In genomic region chr9:84394536-84395314, GRCm38 (mm10) we compare ENCODE assay signal across 11 mouse cellular contexts.
DNase-seq lines count a peak whose midpoint lies in the region; ATAC-seq and TF ChIP-seq lines count a peak whose summit lies in the region.
"Had no signal": no experiment of that assay in that cellular context is flagged by ENCODE, and none has a peak within 500 bp of the region (broad histone marks: within the 10 kb centered on the region; RNA-seq: fewer than 3 reads in every experiment).

No protein-coding gene starts in this region.

- no peaks in the 10 kb centered on the region for H3K36me3 ChIP-seq in limb, embryonic 14.5 days (ENCODE audit: control insufficient read depth, insufficient read depth, low read length)
- H3K36me3 ChIP-seq in limb, embryonic 10.5 days: no peaks in the 10 kb centered on the region
- H3K36me3 ChIP-seq in myocyte (ENCODE audit: control insufficient read depth, insufficient read depth): no peaks in the 10 kb centered on the region
- H3K36me3 ChIP-seq: hindbrain, embryonic 10.5 days; neural tube, embryonic 12.5 days had no signal

- no peak overlapping the region for H3K4me3 ChIP-seq in limb, embryonic 14.5 days (replicated peaks; ENCODE audit: low read length)
- no peak overlapping the region for H3K4me3 ChIP-seq in limb, embryonic 10.5 days
- H3K4me3 ChIP-seq in myocyte: no peak overlapping the region
- H3K4me3 ChIP-seq: hindbrain, embryonic 10.5 days; neural tube, embryonic 12.5 days had no signal

- WGBS in limb, embryonic 14.5 days: 81% methylated on average over 3 of the region's 3 CpGs
- 94% methylated on average over 3 of the region's 3 CpGs for WGBS in limb, embryonic 10.5 days

- TF ChIP-seq POLR2A in limb, embryonic 14.5 days (IDR thresholded peaks at IDR 0.05; ENCODE audit: borderline replicate concordance, extremely low read depth, insufficient read depth, insufficient read length): no peak
- no peak for TF ChIP-seq POLR2A in myocyte (IDR thresholded peaks at IDR 0.05; ENCODE audit: insufficient read length, low read depth)

- DNase-seq in frontal cortex, postnatal 25 days (ENCODE audit: low spot score in 2 of 2): no peak
- DNase-seq in limb, embryonic 14.5 days (ENCODE audit: low spot score): peak; percentile 52
- no peak for DNase-seq in limb, embryonic 10.5 days (ENCODE audit: low spot score)
- DNase-seq in lung, adult 18-20 months: peak; percentile 32 to 62
- no peak for DNase-seq in adrenal gland, adult 8-10 months
- DNase-seq in urinary bladder, adult 18-20 months (ENCODE audit: low spot score in 2 of 2): no peak
- DNase-seq: kidney, postnatal 25 days had no signal

- H3K4me1 ChIP-seq in limb, embryonic 14.5 days (ENCODE audit: control insufficient read depth, insufficient read depth, low read length): no peaks in the 10 kb centered on the region
- H3K4me1 ChIP-seq in limb, embryonic 10.5 days: no peaks in the 10 kb centered on the region
- H3K4me1 ChIP-seq: hindbrain, embryonic 10.5 days; neural tube, embryonic 12.5 days had no signal

- no peak overlapping the region for H3ac ChIP-seq in myocyte (ENCODE audit: control insufficient read depth, insufficient read length)

- no peaks in the 10 kb centered on the region for H3K79me2 ChIP-seq in myocyte (ENCODE audit: control insufficient read depth, insufficient read depth)

- H3K4me2 ChIP-seq in limb, embryonic 14.5 days (replicated peaks; ENCODE audit: low read depth, low read length, severe bottlenecking): no peak overlapping the region
- H3K4me2 ChIP-seq in myocyte (ENCODE audit: low read depth): no peak overlapping the region
- H3K4me2 ChIP-seq: neural tube, embryonic 12.5 days had no signal

- H3K27me3 ChIP-seq in limb, embryonic 14.5 days (ENCODE audit: control insufficient read depth, insufficient read depth, low read length): no peaks in the 10 kb centered on the region
- H3K27me3 ChIP-seq in limb, embryonic 10.5 days (ENCODE audit: low read depth, poor library complexity, severe bottlenecking): no peaks in the 10 kb centered on the region
- H3K27me3 ChIP-seq in myocyte (ENCODE audit: control insufficient read depth, insufficient read depth, insufficient read length): no peaks in the 10 kb centered on the region
- H3K27me3 ChIP-seq: neural tube, embryonic 12.5 days had no signal

- peak; percentile 69; the same call in 1 of the 2 replicates for ATAC-seq in frontal cortex, adult (ENCODE audit: low TSS enrichment)
- ATAC-seq in limb, embryonic 14.5 days (ENCODE audit: low FRiP score, low read depth): no peak

- no peak overlapping the region for H3K9ac ChIP-seq in limb, embryonic 14.5 days (ENCODE audit: low read depth, low read length, severe bottlenecking)
- H3K9ac ChIP-seq: neural tube, embryonic 12.5 days had no signal

- no peak overlapping the region for H3K27ac ChIP-seq in limb, embryonic 14.5 days (replicated peaks; ENCODE audit: low read depth, low read length)
- no peak overlapping the region for H3K27ac ChIP-seq in limb, embryonic 10.5 days
- H3K27ac ChIP-seq: hindbrain, embryonic 10.5 days; neural tube, embryonic 12.5 days had no signal

- no peaks in the 10 kb centered on the region for H3K9me3 ChIP-seq in limb, embryonic 14.5 days (ENCODE audit: control insufficient read depth, low read length)
- no peaks in the 10 kb centered on the region for H3K9me3 ChIP-seq in limb, embryonic 10.5 days (replicated peaks)
- H3K9me3 ChIP-seq: hindbrain, embryonic 10.5 days; neural tube, embryonic 12.5 days had no signal

TF ChIP-seq in myocyte, 11 proteins besides CTCF, POLR2A, EP300 and RAD21:
- TF ChIP-seq SRF (IDR thresholded peaks at IDR 0.05; ENCODE audit: control insufficient read depth, insufficient read length, low read depth): no peak
- TF ChIP-seq CEBPB (IDR thresholded peaks at IDR 0.05; ENCODE audit: insufficient read depth, poor library complexity, severe bottlenecking): peak; percentile 84
- no peak for TF ChIP-seq USF1 (IDR thresholded peaks at IDR 0.05; ENCODE audit: low read depth)
- TF ChIP-seq TCF3 (IDR thresholded peaks at IDR 0.05; ENCODE audit: insufficient read length, low read depth): no peak

Comparison
In these comparisons a context has a peak if more than half of its experiments do, and no peak if none do; other contexts are left out.
1. DNase-seq: peak in limb, embryonic 14.5 days (single experiment) and lung, adult 18-20 months (2 of 2); none in frontal cortex, postnatal 25 days (0 of 2), limb, embryonic 10.5 days (single experiment), adrenal gland, adult 8-10 months (single experiment) and urinary bladder, adult 18-20 months (0 of 2).